Mouse (Mus musculus) kidney, adult 2 months (tissue): ENCODE data around the gene Iqsec3.

Source experiments
- CTCF ChIP-seq: fragments of 200-500 bp; conservative IDR thresholded peaks from 2 replicates; pipeline ENCODE4 v1.5.1; 2011; ENCODE audit warnings: low read depth, mild to moderate bottlenecking, control low read depth, low read length, moderate library complexity, mixed read lengths; ENCODE audit not compliant: insufficient read depth, insufficient read length
- POLR2A ChIP-seq: fragments of 200-500 bp; IDR thresholded peaks from one replicate; pipeline ENCODE4 v1.6.1; 2011; ENCODE audit warnings: low read depth, low read length, control low read depth

- TF ChIP-seq POLR2A: no peak
- TF ChIP-seq CTCF: no peak
Measured at GRCm38 (mm10) chr6:121392610-121393252, 80.7 kb downstream of the Iqsec3 start.
